Mouse (Mus musculus) kidney, adult 2 months (tissue): ENCODE data around the gene Eif3c.

Experiments used
- CTCF ChIP-seq: fragments of 200-500 bp; conservative IDR thresholded peaks from 2 replicates; pipeline ENCODE4 v1.5.1; 2011; ENCODE audit warnings: low read depth, mild to moderate bottlenecking, control low read depth, low read length, moderate library complexity, mixed read lengths; ENCODE audit not compliant: insufficient read depth, insufficient read length
- POLR2A ChIP-seq: fragments of 200-500 bp; IDR thresholded peaks from one replicate; pipeline ENCODE4 v1.6.1; 2011; ENCODE audit warnings: low read depth, low read length, control low read depth

GRCm38 (mm10) chr7:126536466-126536865 is 29.7 kb downstream of the Eif3c start:
- TF ChIP-seq CTCF, result no peak
- no peak for TF ChIP-seq POLR2A
